Mouse (Mus musculus): ENCODE measurements around the gene Qrfp. TPM values are rescaled to one million over a fixed set of nuclear protein-coding genes. Genes with fewer than 3 reads are reported as not detected.

Gene Qrfp
- total RNA-seq (2015) (0.57 and 0.65 TPM in 2 replicates), total RNA-seq (2017) (0.04 and 0.29 TPM in 2 replicates)

- ATAC-seq (ENCODE audit: poor library complexity, severe bottlenecking): peak; percentile 31; the same call in 1 of the 2 replicates
Measured at GRCm38 (mm10) chr2:31810444-31810843, at the start of gene Qrfp. Gene Qrfp, minus strand, starts transcription at chr2:31810580.

GRCm38 (mm10) chr2:31858500-31858899 is 48.1 kb upstream of the Qrfp start:
- ATAC-seq (ENCODE audit: poor library complexity, severe bottlenecking): no peak

GRCm38 (mm10) chr2:31857180-31857579 is 46.8 kb upstream of the Qrfp start:
- ATAC-seq (ENCODE audit: poor library complexity, severe bottlenecking): no peak

DNA sequence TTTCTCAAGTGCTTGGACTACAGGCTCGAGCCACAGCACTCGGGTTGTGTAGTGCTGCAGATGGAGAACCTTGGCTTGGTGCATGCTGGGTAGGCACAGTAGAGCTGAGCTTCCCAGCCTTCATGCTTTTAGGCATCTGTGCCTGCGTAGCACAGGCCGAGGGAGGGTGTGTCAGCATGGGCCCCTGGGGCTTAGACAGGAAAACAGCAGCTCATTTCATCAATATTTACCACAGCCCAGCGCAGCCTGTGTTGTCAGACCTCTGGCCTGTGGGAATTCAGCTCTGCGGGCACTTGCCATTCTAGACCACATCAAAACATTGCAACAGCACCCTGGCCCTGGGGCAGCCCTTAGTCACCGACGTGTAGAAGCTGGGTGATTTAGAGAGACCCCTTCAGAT is 45.6 kb upstream of the Qrfp start:
- ATAC-seq (ENCODE audit: poor library complexity, severe bottlenecking): no peak

DNA sequence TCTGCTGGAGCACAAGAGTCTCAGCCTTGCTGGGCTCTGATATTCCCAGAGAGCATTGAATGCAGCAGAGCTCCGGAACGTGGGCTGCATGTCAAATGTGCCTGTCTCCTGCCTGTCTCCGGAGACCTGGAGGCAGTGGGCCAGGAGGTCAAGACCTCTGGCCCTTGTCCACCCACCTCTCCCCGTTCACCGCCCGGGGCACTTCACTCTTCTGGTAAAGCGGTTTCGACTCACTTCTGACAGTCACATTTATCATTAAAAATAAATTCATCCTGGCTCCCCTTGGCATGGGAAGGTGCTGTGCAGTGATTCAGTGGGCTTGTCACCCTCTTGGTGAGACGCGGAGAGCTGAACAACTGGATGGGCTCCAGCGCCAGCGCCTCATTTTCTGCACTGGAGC is 39.8 kb upstream of the Qrfp start:
- no peak for ATAC-seq (ENCODE audit: poor library complexity, severe bottlenecking)

DNA sequence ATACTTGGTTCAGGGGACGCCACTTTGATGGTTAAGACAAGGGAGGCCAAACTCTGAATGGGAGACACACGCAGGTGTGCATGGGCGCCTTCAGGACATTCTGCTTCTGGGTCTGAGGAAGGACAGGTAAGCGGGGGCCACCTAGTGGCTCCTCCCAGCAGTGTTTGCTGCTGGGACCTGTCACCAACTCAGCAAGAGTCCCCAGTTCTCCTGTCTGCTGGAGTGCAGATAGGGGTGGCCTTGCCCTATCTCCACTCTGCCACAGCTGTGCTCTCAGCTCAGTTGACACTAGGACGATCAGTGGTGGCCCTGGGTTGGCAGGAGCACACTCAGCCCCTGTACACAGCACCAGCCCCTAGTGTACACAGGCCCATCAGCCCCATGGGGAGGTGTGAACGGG is 37.5 kb upstream of the Qrfp start:
- no peak for ATAC-seq (ENCODE audit: poor library complexity, severe bottlenecking)

DNA sequence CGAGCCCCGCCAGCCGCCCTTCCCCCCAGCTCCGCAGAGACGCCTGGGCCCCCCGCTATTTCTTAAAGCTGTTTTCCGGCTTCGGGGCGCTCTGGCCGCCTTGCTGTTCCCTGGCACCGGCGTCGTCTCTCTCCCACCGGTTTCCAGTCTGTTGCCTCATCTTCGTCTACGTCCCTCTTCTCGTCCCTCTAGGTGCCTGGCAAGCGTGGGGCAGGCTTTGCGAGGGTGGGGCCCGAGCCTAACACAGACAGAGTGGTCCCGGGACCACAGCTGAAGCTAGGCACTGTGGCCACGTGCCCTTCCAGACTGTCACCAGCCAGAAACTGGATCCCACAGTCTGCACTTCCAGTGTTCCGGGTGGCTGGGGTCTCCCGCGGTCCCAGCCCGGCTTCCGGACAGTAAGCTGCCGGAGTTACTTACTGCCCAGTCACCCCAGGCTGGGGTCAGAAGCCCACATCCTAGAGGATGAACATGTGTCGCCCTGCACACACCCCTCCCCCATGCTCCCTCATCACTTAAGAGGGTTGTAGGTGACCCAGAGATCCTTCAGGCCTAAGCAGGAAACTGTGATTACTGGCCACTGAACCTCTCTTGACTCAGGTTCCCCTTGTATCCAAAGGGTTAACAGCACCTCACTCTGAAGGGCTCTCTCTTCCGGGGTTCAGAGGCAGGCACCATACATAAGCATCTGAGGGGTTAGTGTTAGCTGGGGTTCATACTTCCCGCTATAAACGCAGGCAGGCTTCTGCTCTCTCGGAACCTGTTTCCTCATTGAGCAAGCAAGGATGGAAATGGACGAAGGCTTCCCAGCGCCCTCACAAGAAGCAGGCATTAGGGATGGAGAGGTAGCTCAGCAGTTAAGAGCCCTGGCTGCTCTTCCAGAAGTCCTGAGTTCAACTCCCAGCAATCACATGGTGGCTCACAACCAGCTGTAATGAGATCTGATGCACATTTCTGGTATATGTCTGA is 36.6 kb upstream of the Qrfp start:
- no peak for ATAC-seq (ENCODE audit: poor library complexity, severe bottlenecking)

DNA sequence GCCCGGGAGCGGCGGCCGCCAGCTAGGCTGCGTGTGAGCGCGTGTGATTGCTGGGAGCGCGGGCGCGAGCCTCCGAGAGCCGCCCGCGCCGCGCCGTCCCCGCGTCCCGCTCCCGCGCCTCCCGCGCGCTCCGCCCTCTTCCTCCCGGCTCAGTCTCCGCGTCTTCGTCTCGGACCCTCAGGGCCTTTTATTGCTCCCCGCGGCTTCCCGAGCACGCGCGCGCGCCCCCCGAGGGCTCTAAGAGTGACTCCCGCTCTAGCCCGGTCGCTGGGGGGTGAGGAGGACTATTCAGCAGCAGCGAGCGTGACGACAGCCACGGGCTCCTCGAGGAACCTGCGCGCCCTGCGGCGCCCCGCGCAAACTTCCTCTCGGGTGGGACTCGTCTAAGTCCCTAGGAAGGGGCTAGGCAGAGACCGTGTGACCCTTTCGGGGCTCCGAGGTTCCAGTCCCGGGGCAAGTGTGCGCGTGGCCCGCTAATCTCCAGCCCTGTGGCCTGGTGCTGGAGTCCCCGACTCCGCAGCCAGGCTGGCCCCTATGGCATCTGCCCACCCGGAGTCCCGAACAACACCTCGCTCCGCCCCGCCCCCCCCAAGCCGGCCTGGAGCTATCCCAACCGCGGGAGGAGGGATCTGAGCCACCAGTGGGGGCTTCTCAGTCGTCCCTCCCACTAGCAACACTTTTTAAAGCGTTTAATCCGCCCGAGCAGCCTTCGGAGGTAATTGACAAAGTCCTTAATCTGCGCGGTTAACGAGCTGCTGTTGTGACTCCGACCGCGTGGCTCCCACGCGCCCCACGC is 35.7 kb upstream of the Qrfp start, which contains the start of gene Fibcd1:
TSS of gene Fibcd1 (minus strand) at position 110 of the 796 bp plus-strand sequence.
- no peak for ATAC-seq (ENCODE audit: poor library complexity, severe bottlenecking)

DNA sequence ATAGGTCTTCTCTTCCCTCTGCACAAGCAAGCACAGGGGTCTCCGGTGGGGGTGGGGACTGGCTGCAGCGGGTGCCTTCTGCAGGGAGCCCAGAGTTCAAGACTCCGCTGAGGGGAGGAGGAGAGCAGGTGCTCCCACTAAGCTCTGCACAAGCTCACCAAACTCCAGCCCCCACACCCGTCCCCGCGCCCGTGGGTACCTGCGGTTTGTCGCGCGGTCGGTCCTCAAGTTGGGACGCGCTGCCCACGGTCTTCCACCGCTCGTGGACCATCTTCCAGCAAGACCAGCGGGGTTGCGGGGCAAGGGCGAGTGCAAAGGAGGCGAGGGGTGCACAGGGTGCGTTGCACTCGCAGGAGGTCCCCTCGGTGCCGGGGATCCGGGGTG is 35.1 kb upstream of the Qrfp start:
- no peak for ATAC-seq (ENCODE audit: poor library complexity, severe bottlenecking)

DNA sequence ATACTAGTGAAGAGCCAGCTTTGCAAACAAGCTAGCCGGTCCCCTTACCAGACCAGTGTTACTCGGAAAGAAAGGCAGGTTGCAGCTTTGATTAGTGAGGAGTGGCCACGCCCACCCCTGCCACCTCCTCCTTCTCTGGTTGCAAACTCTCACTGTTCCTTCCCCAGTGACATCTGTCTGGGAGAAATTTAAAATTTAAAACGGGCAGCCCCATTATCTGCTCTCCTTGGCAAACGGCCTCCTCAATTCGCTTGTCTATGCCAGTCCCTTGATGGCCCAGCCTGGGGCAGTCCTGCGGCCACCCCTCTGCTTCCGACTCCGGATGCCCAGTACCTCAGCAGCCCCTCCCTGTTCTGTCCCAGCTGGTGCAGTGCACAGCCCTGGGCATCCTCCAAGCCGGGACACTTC is 34.4 kb upstream of the Qrfp start:
- ATAC-seq (ENCODE audit: poor library complexity, severe bottlenecking): no peak

DNA sequence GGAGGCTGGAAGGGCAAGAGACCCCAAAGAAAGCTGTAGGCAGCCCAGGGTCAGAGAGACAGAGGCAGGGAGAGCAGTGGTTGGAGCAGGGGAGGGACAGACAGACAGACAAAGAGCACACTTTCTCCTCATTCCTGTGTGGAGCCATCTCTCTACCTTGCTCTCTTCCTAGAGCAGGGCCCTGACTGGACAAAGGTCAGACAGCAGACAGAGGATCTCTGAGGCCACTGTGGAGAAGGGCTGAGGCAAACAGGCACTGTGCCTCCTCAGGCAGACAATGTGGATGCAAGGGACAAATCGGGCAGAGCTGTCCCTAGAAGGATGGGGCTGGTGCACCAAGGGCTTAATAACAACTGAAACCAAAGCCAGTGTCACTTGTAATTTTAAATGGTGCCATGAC is 28.5 kb upstream of the Qrfp start:
- no peak for ATAC-seq (ENCODE audit: poor library complexity, severe bottlenecking)

DNA sequence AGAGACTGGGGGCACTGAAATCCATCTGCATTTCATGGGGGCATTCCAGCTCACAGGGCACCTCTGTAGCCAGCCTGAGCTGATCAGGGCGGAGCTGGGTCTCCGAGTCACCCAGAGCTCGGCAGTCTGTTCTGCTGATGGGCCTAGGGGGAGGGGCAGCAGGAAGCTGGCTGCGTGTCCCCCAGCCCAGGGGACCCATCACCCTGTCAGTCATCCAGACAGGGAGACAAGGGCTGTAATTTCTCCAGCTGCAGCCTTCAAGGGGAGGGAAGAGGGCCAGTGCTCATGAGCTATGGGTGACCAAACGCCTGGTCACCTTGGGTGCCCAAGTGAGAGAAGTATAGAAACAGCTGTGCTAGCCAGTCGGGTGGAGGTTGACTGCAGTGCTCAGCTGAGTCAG is 26.6 kb upstream of the Qrfp start:
- no peak for ATAC-seq (ENCODE audit: poor library complexity, severe bottlenecking)

DNA sequence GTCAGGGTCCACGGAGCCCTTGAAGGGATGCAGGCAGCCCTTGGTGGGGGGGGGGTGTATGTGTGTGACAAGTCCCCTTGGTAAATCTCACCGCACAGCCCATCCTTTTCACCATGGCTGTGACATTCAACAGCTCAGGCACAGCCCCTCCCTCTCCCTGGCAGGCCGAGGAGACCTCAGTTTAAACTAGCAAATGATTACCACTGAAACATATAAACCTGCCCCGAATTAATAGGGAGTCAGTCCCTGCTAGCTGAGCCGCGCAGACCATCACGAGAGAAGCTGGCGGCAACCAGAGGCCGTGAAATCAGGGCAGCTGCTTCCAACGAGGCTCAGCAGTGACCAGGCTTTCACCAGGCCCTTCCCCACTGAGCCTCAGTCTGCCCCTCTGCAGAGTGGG is 25.7 kb upstream of the Qrfp start:
- ATAC-seq (ENCODE audit: poor library complexity, severe bottlenecking): no peak

DNA sequence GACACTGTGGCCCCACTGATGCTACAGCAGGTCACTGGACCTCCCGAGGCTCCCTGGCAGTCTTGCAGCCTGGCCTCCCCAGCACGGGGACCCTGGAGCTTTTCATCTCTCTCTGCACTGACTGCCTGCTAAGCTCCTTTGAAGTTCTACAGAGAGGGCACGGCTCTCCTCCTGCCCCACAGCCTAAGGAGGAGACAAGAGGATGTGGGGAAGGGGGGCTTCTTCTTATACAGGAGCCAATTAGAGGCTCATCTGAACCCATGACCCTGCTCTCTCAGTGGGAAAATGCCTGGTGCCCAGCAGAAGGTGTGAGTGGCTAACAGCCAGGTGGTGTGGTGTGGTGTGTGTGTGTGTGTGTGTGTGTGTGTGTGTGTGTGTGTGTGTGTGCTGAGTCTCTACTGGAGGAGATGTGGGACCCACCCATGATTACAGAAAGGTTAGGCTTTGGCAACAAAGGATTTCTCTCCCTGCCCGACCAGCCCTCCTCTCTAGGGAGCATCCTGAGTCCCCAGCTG is 18.0 kb upstream of the Qrfp start:
- ATAC-seq (ENCODE audit: poor library complexity, severe bottlenecking): no peak

- no peak for ATAC-seq (ENCODE audit: poor library complexity, severe bottlenecking)
Measured at GRCm38 (mm10) chr2:31827877-31828276, 17.5 kb upstream of the Qrfp start.

GRCm38 (mm10) chr2:31826094-31827085 is 16.0 kb upstream of the Qrfp start:
- ATAC-seq (ENCODE audit: poor library complexity, severe bottlenecking): no peak

DNA sequence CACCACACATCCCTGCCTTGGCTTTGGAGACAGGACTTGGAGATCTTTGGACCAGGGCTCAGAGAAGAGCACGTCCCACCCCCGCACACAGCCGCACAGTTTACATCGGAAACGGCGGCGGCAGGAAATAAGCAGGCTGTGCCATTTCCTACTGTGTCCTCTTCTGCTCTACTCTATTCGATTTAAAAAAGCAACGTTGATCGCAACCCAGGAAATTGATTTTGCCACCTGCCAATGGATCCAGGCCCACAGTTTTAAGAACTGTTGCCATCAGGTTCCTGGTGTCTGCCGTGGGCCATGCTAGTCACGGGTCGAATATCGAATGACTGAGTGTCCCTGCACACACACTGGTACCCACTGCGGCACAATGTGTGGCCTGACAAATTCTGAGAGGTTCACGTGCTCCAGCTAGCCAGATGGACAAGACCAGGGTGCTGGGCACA is 15.1 kb upstream of the Qrfp start:
- no peak for ATAC-seq (ENCODE audit: poor library complexity, severe bottlenecking)

- no peak for ATAC-seq (ENCODE audit: poor library complexity, severe bottlenecking)
Measured at GRCm38 (mm10) chr2:31823933-31824730, 13.8 kb upstream of the Qrfp start.
